Mouse (Mus musculus) lung, adult 2 months (tissue): ENCODE measurements around the gene Pter. TPM values are rescaled to one million over a fixed set of nuclear protein-coding genes. Genes with fewer than 3 reads are reported as not detected.

ENCODE experiments used
- DNase-seq: peaks from one replicate; pipeline ENCODE4 v3.0.0; 2022
- H3K4me1 ChIP-seq: fragments of 200-500 bp; 2 replicates; pipeline ENCODE4 v1.6.1; 2011; ENCODE audit warnings: low read length; ENCODE audit not compliant: control insufficient read depth, insufficient read depth
- H3K4me3 ChIP-seq: fragments of 200-500 bp; replicated peaks from 2 replicates; pipeline ENCODE3; 2011; ENCODE audit warnings: low read depth, mild to moderate bottlenecking, control low read depth, low read length; ENCODE audit errors: extremely low read depth
- CTCF ChIP-seq: fragments of 200-500 bp; IDR thresholded peaks from 2 replicates; pipeline ENCODE4 v1.5.1; 2011; ENCODE audit warnings: mild to moderate bottlenecking, low read length, control low read depth; ENCODE audit not compliant: insufficient read depth
- POLR2A ChIP-seq: fragments of 200-500 bp; IDR thresholded peaks from 2 replicates; pipeline ENCODE4 v1.6.1; 2011; ENCODE audit warnings: low read depth, mild to moderate bottlenecking, control low read depth, low read length, borderline replicate concordance; ENCODE audit errors: extremely low read depth
- WGBS: fragments of 180-500 bp; shearing (Covaris S2); methylation state at CpG from one replicate; pipeline ENCODE4 v1.1.7; 2018; 5-methylcytosine and 5-hydroxymethylcytosine counted together
- polyA plus RNA-seq: library from polyadenylated mRNA; depleted of rRNA; stranded (reverse); fragments of >200 nt; gene quantifications from 2 replicates; pipeline ENCODE4 v1.2.3, GENCODE M21; 2012; rRNA removed

Gene Pter
- polyA plus RNA-seq, 1 experiment: 3.1 TPM

DNA sequence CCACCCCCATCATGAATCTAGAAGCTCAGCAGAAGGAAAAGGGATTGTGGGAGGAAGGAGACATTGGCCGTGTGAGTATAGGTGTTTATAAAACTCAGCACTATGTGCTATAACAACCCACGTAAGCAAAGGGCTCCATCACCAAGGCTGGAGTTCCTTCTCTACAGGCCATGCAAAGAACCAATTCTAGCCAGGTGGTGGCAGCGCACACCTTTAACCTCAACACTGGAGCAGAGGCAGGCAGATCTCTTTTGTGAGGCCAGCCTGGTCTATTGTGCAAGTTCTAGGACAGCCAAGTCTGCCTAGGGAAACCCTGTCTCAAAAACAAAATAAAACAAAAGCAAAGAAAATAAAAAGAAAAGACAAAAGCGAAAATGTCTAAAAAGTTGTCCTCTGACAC lies 115.9 kb downstream of the Pter start:
- TF ChIP-seq CTCF (no peak), POLR2A (no peak)
- 80% methylated on average over 4 of the region's 4 CpGs for WGBS
- no peak overlapping the region for H3K4me3 ChIP-seq
- no peak for DNase-seq
- no peaks in the 10 kb centered on the region; the same call in 1 of the 2 replicates for H3K4me1 ChIP-seq

DNA sequence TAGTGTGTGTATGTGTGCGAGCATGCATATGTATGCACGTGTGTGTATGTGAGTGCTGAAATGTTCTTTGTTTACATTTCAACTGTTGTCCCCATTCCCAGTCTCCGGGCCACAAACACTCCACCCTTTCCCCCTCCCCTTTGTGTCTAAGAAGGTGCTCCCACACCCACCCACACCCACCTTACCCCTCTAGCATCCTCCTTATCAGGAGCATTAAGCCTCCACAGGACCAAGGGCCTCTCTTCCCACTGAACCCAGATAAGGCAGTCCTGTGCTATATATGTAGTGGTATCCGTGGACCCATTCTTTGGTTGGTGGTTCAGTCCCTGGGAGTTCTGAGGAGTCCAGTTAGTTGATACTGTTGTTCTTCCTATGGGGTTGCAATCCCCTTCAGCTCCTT lies 120.7 kb downstream of the Pter start:
- Histone ChIP-seq H3K4me3 (no peak overlapping the region), H3K4me1 (no peaks in the 10 kb centered on the region)
- DNase-seq: no peak
- no peak for TF ChIP-seq POLR2A
- no peak for TF ChIP-seq CTCF
- WGBS: 68% methylated on average over 4 of the region's 4 CpGs

DNA sequence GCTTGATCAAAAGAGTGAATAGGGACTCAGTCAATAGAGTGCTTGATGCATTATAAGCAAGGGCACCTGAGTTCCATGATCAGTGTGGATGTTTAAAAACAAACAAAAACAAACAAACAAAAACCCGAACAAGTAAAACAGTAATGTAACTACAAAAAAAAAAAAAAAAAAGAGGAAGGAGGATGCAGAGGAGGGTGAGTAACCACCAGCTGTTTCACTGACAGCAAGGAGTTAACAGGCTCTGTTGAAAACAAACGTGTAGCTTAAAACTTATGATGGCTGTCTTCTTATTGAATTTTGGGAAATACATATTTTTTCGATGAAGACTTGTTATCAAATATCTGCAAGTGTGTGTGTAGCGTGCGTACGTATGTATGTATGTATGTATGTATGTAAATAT lies 124.8 kb downstream of the Pter start:
- no peak for TF ChIP-seq CTCF
- no peak for TF ChIP-seq POLR2A
- Histone ChIP-seq H3K4me3 (no peak overlapping the region), H3K4me1 (no peaks in the 10 kb centered on the region)
- 82% methylated on average over 6 of the region's 6 CpGs for WGBS
- no peak for DNase-seq

Other genes with a start within 250 kb of the Pter start
- 0.06 and 0.14 TPM in 2 replicates for gene C1ql3, start 87.8 kb downstream of the Pter start, polyA plus RNA-seq